Mouse (Mus musculus): Measurements from ENCODE around the gene Vegfc.

DNA sequence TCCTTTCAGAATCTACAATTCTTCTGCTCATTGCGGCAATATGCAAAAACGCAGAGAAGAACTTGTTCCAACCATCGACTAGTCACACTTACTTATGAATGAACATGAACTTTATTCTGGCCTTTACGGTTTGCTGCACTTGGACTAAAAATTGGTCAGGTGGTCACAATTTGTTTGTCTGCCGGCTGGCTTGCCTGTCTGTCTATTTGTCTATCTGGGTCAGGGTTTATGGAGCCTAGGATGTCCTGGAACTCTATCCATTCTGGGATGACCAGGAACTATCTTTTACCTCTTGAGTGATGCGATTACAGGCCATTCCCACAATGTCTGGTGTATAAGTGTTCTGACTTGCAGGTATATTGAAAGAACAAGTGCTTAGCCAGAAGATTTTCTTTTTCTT lies 8.5 kb downstream of the Vegfc start:
- TF ChIP-seq CTCF (IDR thresholded peaks at IDR 0.05) = no peak
- no peak for TF ChIP-seq EP300 (IDR thresholded peaks at IDR 0.05)

All from lung, postnatal 0 days (tissue).